Mouse (Mus musculus) limb, embryonic 15.5 days (tissue): ENCODE results near the gene Lipn. TPM values are rescaled to one million over a fixed set of nuclear protein-coding genes. Genes with fewer than 3 reads are reported as not detected.
A peak's percentile ranks its signal among the peaks of the same experiment; 100 is the strongest.

Experiments used
- ATAC-seq: fragments of 200-750 bp; cut with Nextera tagmentation; 2 replicates; pipeline ENCODE4 v1.8.0; 2017; ENCODE audit warnings: low read depth, moderate TSS enrichment; ENCODE audit not compliant: insufficient number of reproducible peaks, low FRiP score, low TSS enrichment
- H3K27ac ChIP-seq: fragments of 300-500 bp; sonication (generic); 2 replicates; pipeline ENCODE4 v1.5.1; 2015; ENCODE audit warnings: moderate library complexity, mild to moderate bottlenecking, inconsistent platforms
- H3K27me3 ChIP-seq: fragments of 300-500 bp; sonication (generic); 2 replicates; pipeline ENCODE4 v1.6.1; 2015; ENCODE audit warnings: inconsistent platforms
- H3K36me3 ChIP-seq: fragments of 300-500 bp; sonication (generic); 2 replicates; pipeline ENCODE4 v1.6.1; 2015; ENCODE audit warnings: inconsistent platforms
- H3K4me1 ChIP-seq: fragments of 300-500 bp; sonication (generic); 2 replicates; pipeline ENCODE4 v1.6.1; 2015; ENCODE audit warnings: inconsistent platforms
- H3K4me2 ChIP-seq: fragments of 300-500 bp; sonication (generic); 2 replicates; pipeline ENCODE4 v1.6.1; 2015; ENCODE audit warnings: mild to moderate bottlenecking, inconsistent platforms
- H3K4me3 ChIP-seq: fragments of 300-500 bp; sonication (generic); 2 replicates; pipeline ENCODE4 v1.5.1; 2015; ENCODE audit warnings: mild to moderate bottlenecking, inconsistent platforms
- H3K9ac ChIP-seq: fragments of 300-500 bp; sonication (generic); 2 replicates; pipeline ENCODE4 v1.6.1; 2015; ENCODE audit warnings: inconsistent platforms
- H3K9me3 ChIP-seq: fragments of 300-500 bp; sonication (generic); 2 replicates; pipeline ENCODE4 v1.6.1; 2016; ENCODE audit warnings: inconsistent platforms
- WGBS: fragments of 180-500 bp; shearing (Covaris S2); methylation state at CpG from one replicate; pipeline ENCODE4 v1.1.7; 2015; 5-methylcytosine and 5-hydroxymethylcytosine counted together
- microRNA-seq: library from miRNA; unstranded; fragments of <30 nt; microRNA quantifications from one replicate; pipeline ENCODE4, GENCODE M21; 2016
- polyA plus RNA-seq: library from polyadenylated mRNA; unstranded; fragments of >200 nt; fragmentation: Nextera tagmentation; extraction: Ambion mirVana; gene quantifications from 2 replicates; pipeline ENCODE4 v1.2.1, GENCODE M21; 2015

Lipn gene
- polyA plus RNA-seq, 1 experiment from 2014 or later: not detected

- Histone ChIP-seq H3K4me3 (no peak overlapping the region), H3K36me3 (no peaks in the 10 kb centered on the region), H3K27me3 (no peaks in the 10 kb centered on the region), H3K27ac (no peak overlapping the region), H3K4me1 (no peaks in the 10 kb centered on the region), H3K9me3 (no peaks in the 10 kb centered on the region), H3K9ac (no peak overlapping the region), H3K4me2 (no peak overlapping the region)
- no peak for ATAC-seq
- WGBS: 64% methylated on average over 5 of the region's 5 CpGs
Measured at GRCm38 (mm10) chr19:34095381-34095780, 28.2 kb downstream of the Lipn start.

GRCm38 (mm10) chr19:34096228-34096627, 29.1 kb downstream of the Lipn start:
- H3K4me2 ChIP-seq: no peak overlapping the region
- no peak for ATAC-seq
- no peaks in the 10 kb centered on the region for H3K9me3 ChIP-seq
- no peaks in the 10 kb centered on the region for H3K4me1 ChIP-seq
- no peaks in the 10 kb centered on the region for H3K36me3 ChIP-seq
- H3K9ac ChIP-seq: no peak overlapping the region
- no peaks in the 10 kb centered on the region for H3K27me3 ChIP-seq
- no peak overlapping the region for H3K27ac ChIP-seq
- H3K4me3 ChIP-seq: no peak overlapping the region
- 30% methylated on average over 1 of the region's 1 CpGs for WGBS

DNA sequence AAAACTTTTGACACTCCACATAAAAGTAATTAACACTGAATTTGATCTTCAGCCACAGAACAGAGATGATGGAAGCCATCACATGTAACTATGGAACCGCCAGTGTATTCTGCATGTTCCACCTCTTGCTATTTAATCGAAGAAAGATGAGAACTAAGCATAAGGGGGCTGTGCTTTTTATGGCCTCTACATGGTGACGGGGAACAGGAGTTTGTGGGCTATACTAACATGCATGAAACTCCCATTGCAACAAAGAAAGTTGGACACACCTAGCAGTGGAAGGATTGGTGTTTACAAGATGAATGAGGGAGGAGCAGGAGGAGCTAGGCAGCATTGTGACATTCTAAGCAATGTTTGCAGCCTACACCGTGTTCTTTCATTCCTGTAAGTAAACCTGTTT, 33.5 kb downstream of the Lipn start, which contains the start of gene Lipm:
Gene Lipm, plus strand, starts transcription at position 301 of the 400 bp plus-strand sequence.
- H3K27ac ChIP-seq: 0 out of 2 replicates have a peak within 1 kb of the TSS, but pooled peaks have one; percentile 3
- no peaks in the 10 kb centered on the region for H3K9me3 ChIP-seq
- H3K4me3 ChIP-seq: no peak within 1 kb of the TSS
- H3K4me1 ChIP-seq: no peaks in the 10 kb centered on the region
- no peaks in the 10 kb centered on the region for H3K36me3 ChIP-seq
- WGBS: 66% methylated on average over 4 of the region's 4 CpGs
- no peak for ATAC-seq
- no peak within 1 kb of the TSS for H3K4me2 ChIP-seq
- H3K9ac ChIP-seq: no peak within 1 kb of the TSS
- no peaks in the 10 kb centered on the region for H3K27me3 ChIP-seq

- no peak for ATAC-seq
- H3K4me1 ChIP-seq: no peaks in the 10 kb centered on the region
- H3K9me3 ChIP-seq: no peaks in the 10 kb centered on the region
- no peak overlapping the region for H3K4me3 ChIP-seq
- no peak overlapping the region for H3K4me2 ChIP-seq
- no peaks in the 10 kb centered on the region for H3K36me3 ChIP-seq
- no peak overlapping the region for H3K9ac ChIP-seq
- no peaks in the 10 kb centered on the region for H3K27me3 ChIP-seq
- 69% methylated on average over 7 of the region's 7 CpGs for WGBS
- H3K27ac ChIP-seq: no peak overlapping the region
Measured at GRCm38 (mm10) chr19:34101888-34102287, 34.7 kb downstream of the Lipn start.

GRCm38 (mm10) chr19:34104841-34105240, 37.7 kb downstream of the Lipn start:
- no peak for ATAC-seq
- Histone ChIP-seq H3K36me3 (no peaks in the 10 kb centered on the region), H3K4me3 (no peak overlapping the region), H3K27me3 (no peaks in the 10 kb centered on the region), H3K27ac (no peak overlapping the region), H3K4me1 (no peaks in the 10 kb centered on the region), H3K9ac (no peak overlapping the region), H3K4me2 (no peak overlapping the region), H3K9me3 (no peaks in the 10 kb centered on the region)
- WGBS: 80% methylated on average over 3 of the region's 3 CpGs

- no peaks in the 10 kb centered on the region for H3K4me1 ChIP-seq
- H3K36me3 ChIP-seq: no peaks in the 10 kb centered on the region
- WGBS: 84% methylated on average over 1 of the region's 1 CpGs
- no peaks in the 10 kb centered on the region for H3K9me3 ChIP-seq
- H3K4me3 ChIP-seq: no peak overlapping the region
- no peak for ATAC-seq
- H3K4me2 ChIP-seq: no peak overlapping the region
- H3K27me3 ChIP-seq: no peaks in the 10 kb centered on the region
- no peak overlapping the region for H3K9ac ChIP-seq
- no peak overlapping the region for H3K27ac ChIP-seq
Measured at GRCm38 (mm10) chr19:34119102-34119501, 51.9 kb downstream of the Lipn start.

DNA sequence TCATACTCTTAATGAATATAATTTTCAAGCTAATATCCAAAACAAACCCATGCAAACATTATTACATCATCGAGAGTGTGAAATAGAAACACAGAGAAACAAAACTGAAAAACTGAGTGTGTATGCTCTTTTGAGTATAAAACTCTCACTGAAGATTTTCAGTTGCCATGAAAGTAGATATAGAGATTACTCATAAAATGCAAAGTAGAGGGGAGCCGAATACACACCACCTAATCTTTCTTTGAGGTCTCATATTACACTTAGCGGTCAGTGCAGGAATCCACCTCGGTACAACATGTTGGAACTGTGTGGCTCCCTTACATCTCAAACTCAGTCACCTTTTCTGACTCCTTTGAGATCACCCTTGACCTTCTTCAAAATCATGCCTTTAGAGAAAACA, 52.5 kb downstream of the Lipn start:
- Histone ChIP-seq H3K4me3 (no peak overlapping the region), H3K27ac (no peak overlapping the region), H3K4me2 (no peak overlapping the region), H3K9ac (no peak overlapping the region), H3K36me3 (no peaks in the 10 kb centered on the region), H3K9me3 (no peaks in the 10 kb centered on the region), H3K27me3 (no peaks in the 10 kb centered on the region), H3K4me1 (no peaks in the 10 kb centered on the region)
- WGBS: 58% methylated on average over 4 of the region's 4 CpGs
- ATAC-seq: no peak

GRCm38 (mm10) chr19:34120107-34120731, 53.1 kb downstream of the Lipn start:
- Histone ChIP-seq H3K4me3 (no peak overlapping the region), H3K4me2 (no peak overlapping the region), H3K27ac (no peak overlapping the region), H3K36me3 (no peaks in the 10 kb centered on the region), H3K9me3 (no peaks in the 10 kb centered on the region), H3K4me1 (no peaks in the 10 kb centered on the region), H3K9ac (no peak overlapping the region), H3K27me3 (no peaks in the 10 kb centered on the region)
- ATAC-seq: no peak
- WGBS: 63% methylated on average over 3 of the region's 3 CpGs

Small RNA genes within 50 kb of the gene (microRNA-seq; reads per million reads assigned to microRNA genes)
- not detected for gene Gm23334

Other genes with a start within 250 kb of the Lipn start
- gene Lipf, start 106.2 kb upstream of the Lipn start, polyA plus RNA-seq: 0.17 TPM in 1 of 2 replicates, not detected in the other
- 8.6 and 9.1 TPM in 2 replicates for gene Lipk, start 59.1 kb upstream of the Lipn start, polyA plus RNA-seq
- gene Lipm, start 33.6 kb downstream of the Lipn start, polyA plus RNA-seq: 30.8 and 33.0 TPM in 2 replicates
- gene Ankrd22, start 98.7 kb downstream of the Lipn start, polyA plus RNA-seq: 9.8 and 11.1 TPM in 2 replicates
- gene Stambpl1, start 124.9 kb downstream of the Lipn start, polyA plus RNA-seq: 15.4 and 16.2 TPM in 2 replicates
- gene Acta2, start 188.2 kb downstream of the Lipn start, polyA plus RNA-seq: 223 and 331 TPM in 2 replicates
- gene Fas, start 223.3 kb downstream of the Lipn start, polyA plus RNA-seq: 7.0 and 7.3 TPM in 2 replicates